Mouse (Mus musculus): ENCODE measurements at regions not wholly inside any gene's neighbourhood (a gene's known extent, or its start where the extent isn't known, plus 50 kb on each side); places are given as distances from the start of the nearest gene placed in this dataset.

GRCm38 (mm10) chr10:99531556-99531955 lies 227.9 kb downstream of the Csl start:
- no peak for DNase-seq (ENCODE audit: low read depth, low spot score)

- DNase-seq (ENCODE audit: low read depth, low spot score) = no peak
Observed at GRCm38 (mm10) chr10:99531992-99532391, 227.5 kb downstream of the Csl start.

GRCm38 (mm10) chr10:99532697-99533119 lies 226.8 kb downstream of the Csl start:
- no peak for DNase-seq (ENCODE audit: low read depth, low spot score)

GRCm38 (mm10) chr10:99533468-99533867 lies 226.0 kb downstream of the Csl start:
- DNase-seq (ENCODE audit: low read depth, low spot score) = no peak

- DNase-seq (ENCODE audit: low read depth, low spot score) = no peak
Observed at GRCm38 (mm10) chr10:99534237-99534636, 225.2 kb downstream of the Csl start.

GRCm38 (mm10) chr10:99538639-99539038 lies 220.8 kb downstream of the Csl start:
- no peak for DNase-seq (ENCODE audit: low read depth, low spot score)

- no peak for DNase-seq (ENCODE audit: low read depth, low spot score)
Observed at GRCm38 (mm10) chr10:99552373-99552772, 207.1 kb downstream of the Csl start.

GRCm38 (mm10) chr10:99552836-99553540 lies 206.5 kb downstream of the Csl start:
- no peak for DNase-seq (ENCODE audit: low read depth, low spot score)

GRCm38 (mm10) chr10:99555021-99555420 lies 204.4 kb downstream of the Csl start:
- no peak for DNase-seq (ENCODE audit: low read depth, low spot score)

GRCm38 (mm10) chr10:99555658-99556352 lies 203.7 kb downstream of the Csl start:
- DNase-seq (ENCODE audit: low read depth, low spot score) = no peak

- DNase-seq (ENCODE audit: low read depth, low spot score) = no peak
Observed at GRCm38 (mm10) chr10:99556353-99557036, 203.0 kb downstream of the Csl start.

- no peak for DNase-seq (ENCODE audit: low read depth, low spot score)
Observed at GRCm38 (mm10) chr10:99558656-99559055, 200.8 kb downstream of the Csl start.

GRCm38 (mm10) chr10:99561166-99561818 lies 198.2 kb downstream of the Csl start:
- no peak for DNase-seq (ENCODE audit: low read depth, low spot score)

- DNase-seq (ENCODE audit: low read depth, low spot score) = no peak
Observed at GRCm38 (mm10) chr10:99564605-99565004, 194.9 kb downstream of the Csl start.

GRCm38 (mm10) chr10:99568424-99568823 lies 191.0 kb downstream of the Csl start:
- no peak for DNase-seq (ENCODE audit: low read depth, low spot score)

- DNase-seq (ENCODE audit: low read depth, low spot score) = peak; percentile 2
Observed at GRCm38 (mm10) chr10:99570190-99570589, 189.3 kb downstream of the Csl start.

GRCm38 (mm10) chr10:99573997-99574396 lies 185.5 kb downstream of the Csl start:
- no peak for DNase-seq (ENCODE audit: low read depth, low spot score)

- DNase-seq (ENCODE audit: low read depth, low spot score) = no peak
Observed at GRCm38 (mm10) chr10:99575294-99575693, 184.2 kb downstream of the Csl start.

GRCm38 (mm10) chr10:99576301-99576700 lies 183.2 kb downstream of the Csl start:
- no peak for DNase-seq (ENCODE audit: low read depth, low spot score)

GRCm38 (mm10) chr10:99577041-99577681 lies 182.3 kb downstream of the Csl start:
- DNase-seq (ENCODE audit: low read depth, low spot score) = peak; percentile 54

GRCm38 (mm10) chr10:99578366-99578765 lies 181.1 kb downstream of the Csl start:
- DNase-seq (ENCODE audit: low read depth, low spot score) = no peak

- no peak for DNase-seq (ENCODE audit: low read depth, low spot score)
Observed at GRCm38 (mm10) chr10:99580191-99580590, 179.3 kb downstream of the Csl start.

All from ZHBTc4 (cell line).